Mouse (Mus musculus): Measurements from ENCODE around the gene Als2cr12.
"Not testable (repeated sequence)": the region's sequence is repeated elsewhere in the genome, so short reads cannot be mapped to it uniquely, and the experiment has no call there.

The Als2cr12 gene

GRCm38 (mm10) chr1:58690006-58690744, 5.6 kb downstream of the Als2cr12 start:
- no peak for DNase-seq (ENCODE audit: low spot score)

- DNase-seq (ENCODE audit: low spot score): no peak
Observed at GRCm38 (mm10) chr1:58689426-58689825, 6.4 kb downstream of the Als2cr12 start.

GRCm38 (mm10) chr1:58678412-58678811, 17.4 kb downstream of the Als2cr12 start:
- not testable (repeated sequence) for DNase-seq (ENCODE audit: low spot score)

DNA sequence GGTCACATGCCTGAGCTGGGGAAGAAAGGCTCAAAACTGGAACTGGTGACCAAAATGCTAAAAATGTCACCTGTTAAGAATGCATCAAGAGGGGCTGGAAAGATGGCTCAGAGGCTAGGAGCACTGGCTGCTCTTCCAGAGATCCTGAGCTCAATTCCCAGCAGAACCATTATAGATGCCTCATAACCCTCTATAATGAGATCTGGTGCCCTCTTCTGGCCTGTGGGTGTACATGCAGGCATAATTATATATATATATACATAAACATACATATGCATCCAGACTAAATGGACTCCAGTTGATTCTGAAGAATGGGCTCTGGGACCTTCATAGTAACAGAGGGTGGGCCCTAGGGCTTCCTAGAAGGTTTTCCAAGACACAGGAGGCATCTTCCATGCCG, 18.2 kb downstream of the Als2cr12 start:
- DNase-seq (ENCODE audit: low spot score): no peak

DNA sequence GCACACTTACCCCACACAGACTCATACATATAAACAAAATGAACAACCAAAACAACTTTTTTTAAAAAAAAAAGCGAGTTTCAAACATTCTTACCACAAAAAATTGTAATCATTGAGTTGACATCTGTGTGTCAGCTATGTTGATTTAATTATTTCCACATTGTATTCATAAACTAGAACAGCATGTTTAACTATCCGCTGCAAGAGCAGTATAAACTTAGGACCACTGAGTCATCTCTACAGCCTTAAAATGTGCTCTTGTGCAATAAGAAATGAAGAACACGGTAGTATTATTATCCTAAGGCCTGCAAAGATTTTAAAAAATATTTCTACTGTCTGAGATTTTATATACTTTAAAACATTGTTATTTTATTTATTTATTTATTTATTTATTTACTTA, 20.8 kb downstream of the Als2cr12 start:
- DNase-seq (ENCODE audit: low spot score): no peak

DNA sequence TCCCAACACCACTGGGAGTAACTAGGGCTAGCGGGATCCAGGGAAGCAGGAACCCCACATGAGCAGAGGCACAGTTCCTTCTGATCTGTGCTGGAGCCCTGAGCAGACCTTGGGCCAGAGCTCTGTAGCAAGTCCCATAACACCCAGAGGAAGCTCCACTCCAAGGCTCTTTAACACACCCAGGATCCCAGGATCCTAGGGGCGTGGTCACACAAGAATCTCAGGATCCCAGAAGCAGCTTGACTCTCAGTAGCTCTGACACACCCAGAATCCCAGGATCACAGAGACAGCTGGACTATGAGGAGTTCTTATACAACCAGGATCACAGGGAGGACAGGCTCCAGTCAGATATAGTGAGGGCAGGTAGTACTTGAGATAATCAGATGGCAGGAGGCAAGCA, 23.7 kb downstream of the Als2cr12 start:
- DNase-seq (ENCODE audit: low spot score): no peak

DNA sequence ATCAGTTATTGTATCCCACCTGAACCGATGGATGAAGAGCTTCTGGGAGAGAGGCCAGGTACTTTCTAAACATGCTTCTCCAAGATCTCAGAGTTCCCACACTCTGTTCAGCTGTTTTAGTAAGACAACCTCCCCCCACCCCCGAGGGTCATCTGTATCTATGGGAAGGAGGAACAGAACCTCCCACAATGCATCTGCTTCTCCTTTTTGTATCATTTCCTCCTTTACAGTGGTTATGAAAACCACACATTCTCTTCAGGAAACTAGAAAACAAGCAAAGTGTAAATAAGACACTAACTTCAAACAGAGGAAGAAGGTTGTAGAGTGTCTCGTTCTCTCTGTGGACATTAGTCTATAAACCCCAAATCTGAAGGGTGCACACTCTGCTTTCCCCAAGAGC, 26.2 kb downstream of the Als2cr12 start:
- not testable (repeated sequence) for DNase-seq (ENCODE audit: low spot score)

DNA sequence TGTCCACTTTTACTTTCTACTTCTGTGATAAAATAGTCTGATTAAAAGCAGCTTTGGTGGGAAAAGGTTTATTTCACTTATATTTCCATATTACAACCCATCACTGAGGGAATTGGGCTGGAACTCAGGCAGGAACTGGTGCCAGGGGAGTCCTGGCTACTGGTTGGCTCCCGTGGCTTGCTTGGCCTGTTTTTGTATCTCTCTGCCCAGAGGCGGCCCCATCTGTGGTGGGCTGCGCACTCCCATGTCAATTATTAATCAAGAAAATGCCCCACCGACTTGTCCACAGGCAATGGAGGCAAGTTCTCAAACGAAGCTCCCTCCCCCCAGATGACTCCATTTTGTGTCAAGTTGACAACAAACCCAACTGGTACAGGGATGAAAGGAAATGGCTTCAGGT, 27.6 kb downstream of the Als2cr12 start:
- DNase-seq (ENCODE audit: low spot score): no peak

- not testable (repeated sequence) for DNase-seq (ENCODE audit: low spot score)
Observed at GRCm38 (mm10) chr1:58663365-58663764, 32.4 kb downstream of the Als2cr12 start.

- DNase-seq (ENCODE audit: low spot score): not testable (repeated sequence)
Observed at GRCm38 (mm10) chr1:58662671-58663070, 33.1 kb downstream of the Als2cr12 start.

GRCm38 (mm10) chr1:58652480-58653403, 43.0 kb downstream of the Als2cr12 start:
- no peak for DNase-seq (ENCODE audit: low spot score)

- DNase-seq (ENCODE audit: low spot score): not testable (repeated sequence)
Observed at GRCm38 (mm10) chr1:58651571-58652456, 44.0 kb downstream of the Als2cr12 start.

DNA sequence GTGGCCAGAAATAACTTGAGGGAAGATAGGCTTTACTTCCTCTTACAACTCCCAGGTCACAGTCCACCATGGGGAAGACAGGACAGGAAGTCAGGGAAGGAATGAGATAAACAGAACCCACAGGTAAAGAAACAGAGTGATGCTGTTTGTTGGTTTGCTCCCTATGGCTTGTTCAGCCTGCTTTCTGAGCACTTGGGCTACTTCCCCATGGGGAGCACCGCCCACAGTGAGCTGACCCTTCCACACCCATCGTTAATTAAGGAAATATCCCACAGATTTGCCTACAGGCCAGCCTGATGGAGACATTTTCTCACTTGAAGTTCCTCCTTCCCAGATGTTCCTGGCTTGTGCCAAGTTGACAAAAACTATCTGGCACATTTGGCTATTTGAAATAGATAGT, 66.9 kb downstream of the Als2cr12 start:
- DNase-seq (ENCODE audit: low spot score): not testable (repeated sequence)

GRCm38 (mm10) chr1:58621996-58622748, 73.6 kb downstream of the Als2cr12 start:
- no peak for DNase-seq (ENCODE audit: low spot score)

GRCm38 (mm10) chr1:58621251-58621650, 74.5 kb downstream of the Als2cr12 start:
- DNase-seq (ENCODE audit: low spot score): no peak

- no peak for DNase-seq (ENCODE audit: low spot score)
Observed at GRCm38 (mm10) chr1:58618766-58619165, 77.0 kb downstream of the Als2cr12 start.

GRCm38 (mm10) chr1:58617978-58618668, 77.7 kb downstream of the Als2cr12 start:
- no peak for DNase-seq (ENCODE audit: low spot score)

- DNase-seq (ENCODE audit: low spot score): peak; percentile 27
Observed at GRCm38 (mm10) chr1:58617076-58617475, 78.7 kb downstream of the Als2cr12 start.

DNA sequence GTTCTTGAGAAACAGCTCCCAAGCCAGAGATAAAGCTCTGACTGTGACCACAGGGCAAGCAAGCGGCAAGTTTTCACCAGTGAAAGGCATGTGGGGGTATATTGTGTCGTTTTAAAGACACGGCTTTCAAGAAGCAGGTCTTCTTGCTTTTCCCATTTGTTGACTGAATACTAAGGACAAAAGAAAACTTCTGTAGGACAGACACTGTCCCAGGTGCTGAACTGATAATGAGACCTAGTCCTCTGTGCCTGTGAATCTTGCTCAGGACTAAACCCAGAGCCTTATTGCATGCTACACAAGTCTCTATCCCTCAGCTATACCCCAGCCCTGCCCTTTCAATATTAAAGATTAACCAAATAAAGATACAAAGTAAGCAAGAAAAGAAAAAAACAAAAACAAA, 79.6 kb downstream of the Als2cr12 start:
- no peak for DNase-seq (ENCODE audit: low spot score)

DNA sequence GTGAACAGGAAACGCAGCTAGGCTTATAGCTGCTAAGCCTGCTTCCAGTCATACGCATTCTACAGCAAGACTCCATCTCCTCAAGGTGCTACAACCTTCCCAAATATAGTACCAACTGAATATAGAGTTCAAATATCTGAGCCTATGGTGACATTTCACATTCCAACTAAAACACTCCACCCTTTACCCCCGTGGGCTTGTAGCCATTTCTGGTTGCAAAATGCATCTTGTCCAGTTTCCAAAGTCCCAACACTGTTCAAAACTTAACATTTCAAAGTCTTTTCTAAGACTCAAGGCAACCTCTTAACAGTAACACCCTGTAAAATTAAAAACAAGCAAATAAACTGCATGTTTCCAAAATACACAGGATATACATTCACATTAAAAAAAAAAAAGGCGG, 80.6 kb downstream of the Als2cr12 start:
- no peak for DNase-seq (ENCODE audit: low spot score)

DNA sequence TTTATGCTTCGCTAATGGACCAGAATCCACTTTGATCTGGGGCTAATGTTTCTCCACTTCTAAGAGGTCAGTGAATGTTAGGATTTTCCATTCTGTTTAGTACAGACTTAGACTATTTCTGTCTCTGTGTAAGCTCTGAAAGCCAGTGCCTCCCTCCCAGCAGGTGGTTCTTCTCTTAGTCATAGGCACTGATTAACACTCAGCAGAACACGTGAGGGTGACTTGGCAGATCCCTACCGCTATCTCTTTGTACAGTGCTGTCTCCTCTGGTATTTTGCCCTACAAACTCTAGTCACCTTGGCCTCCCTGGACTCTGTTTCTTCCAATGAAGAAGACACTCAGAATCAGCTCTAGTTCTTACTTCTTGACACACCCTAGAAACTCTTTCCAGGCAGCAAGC, 81.4 kb downstream of the Als2cr12 start:
- no peak for DNase-seq (ENCODE audit: low spot score)
